Mouse (Mus musculus): Measurements from ENCODE around the gene Phldb2. TPM values are rescaled to one million over a fixed set of nuclear protein-coding genes. Genes with fewer than 3 reads are reported as not detected.

Gene Phldb2
- polyA plus RNA-seq (2012; ENCODE audit: insufficient read depth, low replicate concordance), result 0.04 TPM in 1 of 2 replicates, not detected in the other

DNA sequence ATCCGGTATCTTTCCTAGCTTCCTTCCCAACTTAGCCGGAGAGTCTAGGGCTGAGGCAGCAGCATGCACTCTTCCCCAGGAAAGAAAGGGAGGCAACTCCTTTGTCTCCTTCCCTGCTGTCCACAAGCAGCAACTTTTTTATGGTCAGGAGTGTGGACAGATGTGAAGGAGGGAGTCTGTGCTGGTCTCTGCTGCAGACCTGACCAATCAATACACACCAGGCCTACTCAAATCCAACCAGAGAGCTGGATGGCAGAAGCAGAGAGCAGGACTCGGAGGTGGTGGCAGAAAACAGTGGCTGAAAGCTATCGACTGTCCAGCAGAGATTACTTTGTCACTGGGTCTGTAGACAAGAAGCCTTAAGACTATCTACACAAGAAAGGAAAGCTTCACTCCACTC is at the start of gene Phldb2:
TSS of gene Phldb2 (minus strand) at position 205 of the 400 bp plus-strand sequence.
- no peak for TF ChIP-seq GATA1 (IDR thresholded peaks at IDR 0.05; ENCODE audit: borderline replicate concordance, low read length)
- no peak for TF ChIP-seq FLI1 (IDR thresholded peaks at IDR 0.05; ENCODE audit: low read length)
- H3K4me3 ChIP-seq (replicated peaks), result no peak within 1 kb of the TSS
- H3K27me3 ChIP-seq (replicated peaks), result peaks cover 20% of the 10 kb centered on the region
- peaks cover 4% of the 10 kb centered on the region; the same call in 1 of the 2 replicates for H3K4me1 ChIP-seq
- no peaks in the 10 kb centered on the region for H3K36me3 ChIP-seq (replicated peaks; ENCODE audit: low read length)
- peaks cover 12% of the 10 kb centered on the region for H3K9me3 ChIP-seq

DNA sequence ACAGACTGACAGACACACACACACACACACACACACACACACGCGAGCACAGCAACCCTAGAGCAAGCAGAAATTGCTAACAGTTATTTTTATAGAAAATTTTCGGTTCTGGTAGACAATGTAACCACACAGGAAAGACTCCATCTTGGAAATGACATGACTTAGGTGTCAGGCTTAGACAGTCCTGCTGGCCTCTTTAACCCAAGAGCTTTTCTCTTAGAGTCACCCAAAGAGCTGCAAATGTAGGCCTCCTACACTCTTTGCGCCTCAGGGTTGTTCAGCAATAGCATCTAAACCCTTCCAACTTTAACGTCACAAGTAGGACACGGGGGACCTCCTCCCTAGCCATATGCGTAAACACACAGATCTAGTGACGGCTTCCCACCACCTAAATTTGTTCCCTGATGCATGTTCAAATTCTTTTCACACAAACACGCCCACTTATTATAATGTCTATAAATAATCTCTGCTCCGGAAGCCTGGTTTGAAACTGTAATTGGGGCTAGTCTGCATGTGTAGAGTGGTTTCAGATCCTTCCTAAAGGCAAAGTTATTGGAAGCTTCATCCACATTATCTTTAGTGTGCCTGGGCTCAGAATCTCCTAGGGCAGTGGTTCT is 48.3 kb upstream of the Phldb2 start:
- H3K36me3 ChIP-seq (replicated peaks; ENCODE audit: low read length), result no peaks in the 10 kb centered on the region
- H3K27me3 ChIP-seq (replicated peaks), result no peaks in the 10 kb centered on the region
- TF ChIP-seq GATA1 (IDR thresholded peaks at IDR 0.05; ENCODE audit: borderline replicate concordance, low read length) (no peak), FLI1 (IDR thresholded peaks at IDR 0.05; ENCODE audit: low read length) (no peak)
- no peak overlapping the region for H3K4me3 ChIP-seq (replicated peaks)
- H3K4me1 ChIP-seq, result peaks cover 20% of the 10 kb centered on the region
- H3K9me3 ChIP-seq, result no peaks in the 10 kb centered on the region

DNA sequence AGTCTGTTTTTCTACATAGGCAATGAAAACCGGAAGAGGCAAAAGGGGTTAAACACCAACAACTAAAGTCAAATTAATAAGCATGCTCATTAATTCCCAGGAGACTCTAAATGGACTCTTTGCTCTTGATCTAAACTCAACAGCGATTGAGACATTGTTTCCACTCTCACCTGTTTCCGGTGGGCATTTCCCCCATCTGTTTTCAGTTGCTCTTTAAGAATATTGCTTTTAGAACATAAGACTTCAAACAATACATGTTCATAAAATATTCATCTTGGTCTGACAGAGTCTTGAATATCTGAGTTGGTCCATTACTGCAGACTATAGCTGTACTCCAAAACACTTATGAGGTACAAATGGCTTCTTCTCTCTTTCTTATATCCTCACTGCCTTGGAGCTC is 47.6 kb upstream of the Phldb2 start:
- H3K9me3 ChIP-seq, result no peaks in the 10 kb centered on the region
- no peak overlapping the region for H3K4me3 ChIP-seq (replicated peaks)
- H3K27me3 ChIP-seq (replicated peaks), result no peaks in the 10 kb centered on the region
- TF ChIP-seq FLI1 (IDR thresholded peaks at IDR 0.05; ENCODE audit: low read length) (no peak), GATA1 (IDR thresholded peaks at IDR 0.05; ENCODE audit: borderline replicate concordance, low read length) (no peak)
- H3K4me1 ChIP-seq, result peaks cover 17% of the 10 kb centered on the region
- H3K36me3 ChIP-seq (replicated peaks; ENCODE audit: low read length), result no peaks in the 10 kb centered on the region

DNA sequence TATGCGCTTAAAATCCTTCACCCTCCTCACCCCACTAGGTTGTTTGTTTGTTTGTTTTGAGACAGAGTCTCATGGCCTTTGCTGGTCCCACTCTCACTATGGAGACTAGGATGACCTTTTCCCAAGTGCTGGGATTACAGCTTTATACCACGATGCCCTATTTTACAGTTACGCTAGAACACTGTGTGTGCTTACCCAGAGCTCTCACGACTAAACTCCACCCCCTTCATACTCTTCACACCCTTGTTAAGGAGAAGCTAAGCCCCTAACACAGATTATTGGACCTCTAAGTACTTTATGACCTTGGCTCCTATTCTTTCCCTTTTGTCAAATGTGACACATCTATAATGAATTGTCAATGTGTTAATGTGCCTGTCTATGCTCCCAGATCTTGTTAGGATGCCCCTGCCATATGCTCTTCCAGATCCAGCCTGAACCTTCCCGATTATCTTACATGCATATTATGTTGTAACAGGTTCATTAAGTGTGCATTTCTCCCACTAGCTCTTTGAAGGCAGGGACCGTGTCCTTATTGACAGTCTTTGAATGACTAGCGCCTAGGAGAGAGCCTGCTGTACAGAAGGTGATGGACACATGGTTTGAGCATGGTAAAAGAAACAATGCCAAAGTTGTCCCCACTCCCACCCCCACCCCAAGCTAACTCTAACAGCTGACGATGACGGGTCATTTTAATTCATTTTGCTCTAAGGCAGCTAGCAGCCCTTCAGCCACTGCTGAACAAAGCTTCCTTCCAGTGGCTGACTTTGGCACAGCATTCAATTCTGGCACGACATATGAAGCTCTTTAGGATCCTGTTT is 46.2 kb upstream of the Phldb2 start:
- Histone ChIP-seq H3K9me3 (no peaks in the 10 kb centered on the region), H3K4me1 (peaks cover 17% of the 10 kb centered on the region), H3K4me3 (replicated peaks) (no peak overlapping the region), H3K27me3 (replicated peaks) (no peaks in the 10 kb centered on the region), H3K36me3 (replicated peaks; ENCODE audit: low read length) (no peaks in the 10 kb centered on the region)
- TF ChIP-seq GATA1 (IDR thresholded peaks at IDR 0.05; ENCODE audit: borderline replicate concordance, low read length), result no peak
- no peak for TF ChIP-seq FLI1 (IDR thresholded peaks at IDR 0.05; ENCODE audit: low read length)

- H3K36me3 ChIP-seq (replicated peaks; ENCODE audit: low read length), result no peaks in the 10 kb centered on the region
- H3K4me1 ChIP-seq, result peaks cover 21% of the 10 kb centered on the region
- no peaks in the 10 kb centered on the region for H3K27me3 ChIP-seq (replicated peaks)
- H3K4me3 ChIP-seq (replicated peaks), result no peak overlapping the region
- no peaks in the 10 kb centered on the region for H3K9me3 ChIP-seq
- no peak for TF ChIP-seq FLI1 (IDR thresholded peaks at IDR 0.05; ENCODE audit: low read length)
- no peak for TF ChIP-seq GATA1 (IDR thresholded peaks at IDR 0.05; ENCODE audit: borderline replicate concordance, low read length)
Measured at GRCm38 (mm10) chr16:45998231-45998630, 44.8 kb upstream of the Phldb2 start.

DNA sequence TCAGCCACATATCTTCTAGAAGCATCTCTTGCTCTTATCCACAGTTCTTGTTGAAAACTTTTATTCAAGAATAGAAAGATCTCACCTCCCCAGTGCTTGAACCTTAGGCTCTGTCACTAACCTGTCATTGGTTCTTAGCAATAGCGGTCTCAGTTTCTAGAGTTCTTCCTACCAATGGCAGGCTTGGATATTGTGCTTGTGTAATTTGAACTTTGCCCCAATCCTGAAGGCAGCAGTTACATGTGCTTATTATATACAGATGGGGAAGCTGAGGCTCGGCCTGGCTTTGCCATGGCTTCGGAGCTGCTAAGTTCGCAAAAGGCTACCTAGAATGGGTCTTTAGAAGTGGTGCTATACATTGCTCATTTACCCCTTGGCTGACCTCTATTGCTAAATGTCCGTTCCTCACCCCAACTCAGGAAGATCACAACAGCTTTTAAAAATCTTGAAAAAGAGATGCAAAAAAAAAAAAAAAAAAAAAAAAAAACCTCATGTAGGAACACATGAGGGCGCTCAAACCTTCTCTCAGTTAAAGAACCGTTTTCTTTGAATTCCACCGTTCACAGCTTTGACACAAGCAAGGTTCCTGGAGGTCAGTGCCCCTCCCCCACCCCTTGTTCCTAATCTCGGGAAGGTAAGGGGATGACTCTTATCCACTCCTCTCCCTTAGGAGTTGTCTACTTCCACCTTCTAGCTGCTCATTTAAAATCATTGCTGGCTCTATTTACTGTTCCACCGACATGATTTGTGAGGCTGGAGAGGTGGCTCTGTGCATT is 37.7 kb upstream of the Phldb2 start:
- Histone ChIP-seq H3K4me1 (peaks cover 10% of the 10 kb centered on the region; the same call in 1 of the 2 replicates), H3K4me3 (replicated peaks) (no peak overlapping the region), H3K9me3 (no peaks in the 10 kb centered on the region), H3K36me3 (replicated peaks; ENCODE audit: low read length) (no peaks in the 10 kb centered on the region), H3K27me3 (replicated peaks) (no peaks in the 10 kb centered on the region)
- TF ChIP-seq FLI1 (IDR thresholded peaks at IDR 0.05; ENCODE audit: low read length), result no peak
- no peak for TF ChIP-seq GATA1 (IDR thresholded peaks at IDR 0.05; ENCODE audit: borderline replicate concordance, low read length)

GRCm38 (mm10) chr16:45986236-45986635 is 32.8 kb upstream of the Phldb2 start:
- H3K27me3 ChIP-seq (replicated peaks), result no peaks in the 10 kb centered on the region
- no peak overlapping the region for H3K4me3 ChIP-seq (replicated peaks)
- no peaks in the 10 kb centered on the region for H3K9me3 ChIP-seq
- H3K4me1 ChIP-seq, result peaks cover 4% of the 10 kb centered on the region; the same call in 1 of the 2 replicates
- no peaks in the 10 kb centered on the region for H3K36me3 ChIP-seq (replicated peaks; ENCODE audit: low read length)
- TF ChIP-seq GATA1 (IDR thresholded peaks at IDR 0.05; ENCODE audit: borderline replicate concordance, low read length), result no peak
- TF ChIP-seq FLI1 (IDR thresholded peaks at IDR 0.05; ENCODE audit: low read length), result no peak

DNA sequence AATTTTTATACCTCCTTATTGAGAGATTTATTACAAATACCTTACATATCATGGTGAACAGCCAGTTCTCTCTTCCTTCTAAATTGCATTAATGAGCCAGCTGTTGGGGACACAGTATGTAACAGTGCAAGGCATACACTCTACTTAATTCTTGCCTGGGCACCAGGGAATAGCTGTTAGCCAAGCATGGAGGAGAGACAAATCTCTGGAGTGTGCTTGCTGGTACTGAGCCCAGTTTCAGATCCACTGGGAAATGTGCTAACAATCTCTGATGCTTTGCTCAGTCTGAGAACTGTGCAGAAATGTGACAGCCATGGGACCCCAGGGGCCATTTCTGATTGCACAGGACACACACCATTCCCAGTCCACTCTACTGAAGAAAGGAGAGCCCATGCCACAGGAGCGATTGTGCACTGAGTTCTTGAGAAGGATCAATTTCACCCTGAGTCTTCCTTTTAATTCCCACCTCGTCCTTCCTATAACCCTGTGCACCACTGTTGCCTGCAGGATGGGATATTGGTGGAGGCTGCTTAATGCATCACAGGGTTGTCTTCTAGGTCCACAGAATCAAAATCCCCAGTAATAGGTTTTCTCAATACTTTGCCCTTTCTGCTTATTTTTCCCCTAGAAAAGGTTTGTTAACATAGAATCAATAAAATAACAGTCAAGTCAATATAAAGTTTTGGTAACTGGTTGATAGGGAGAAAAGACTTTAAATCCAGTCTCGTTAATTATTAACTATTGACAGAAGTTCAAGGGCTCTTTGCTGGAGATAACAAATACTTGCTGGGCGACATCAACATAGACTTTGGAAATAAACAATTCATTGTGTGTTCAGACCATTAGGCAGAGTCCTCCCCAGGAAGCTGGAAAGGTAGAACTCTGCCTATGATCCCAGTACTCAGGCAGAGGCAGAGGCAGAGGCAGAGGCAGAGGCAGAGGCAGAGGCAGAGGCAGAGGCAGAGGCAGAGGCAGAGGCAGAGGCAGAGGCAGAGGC is 31.5 kb upstream of the Phldb2 start:
- Histone ChIP-seq H3K9me3 (peaks cover 4% of the 10 kb centered on the region; the same call in 1 of the 2 replicates), H3K4me1 (peaks cover 3% of the 10 kb centered on the region; the same call in 1 of the 2 replicates), H3K36me3 (replicated peaks; ENCODE audit: low read length) (peaks cover 3% of the 10 kb centered on the region), H3K27me3 (replicated peaks) (no peaks in the 10 kb centered on the region), H3K4me3 (replicated peaks) (no peak overlapping the region)
- TF ChIP-seq GATA1 (IDR thresholded peaks at IDR 0.05; ENCODE audit: borderline replicate concordance, low read length), result no peak
- no peak for TF ChIP-seq FLI1 (IDR thresholded peaks at IDR 0.05; ENCODE audit: low read length)
